Mouse (Mus musculus): ENCODE results near the gene Car1. TPM values are rescaled to one million over a fixed set of nuclear protein-coding genes. Genes with fewer than 3 reads are reported as not detected.
"Not testable (repeated sequence)": the region's sequence is repeated elsewhere in the genome, so short reads cannot be mapped to it uniquely, and the experiment has no call there.

The Car1 gene
- polyA plus RNA-seq, 1 experiment = 2.6 TPM

GRCm38 (mm10) chr3:14764755-14765566 is 43.2 kb downstream of the Car1 start:
- H3K4me3 ChIP-seq (replicated peaks) = no peak overlapping the region
- H3K27me3 ChIP-seq (ENCODE audit: control insufficient read depth) = no peaks in the 10 kb centered on the region
- no peaks in the 10 kb centered on the region for H3K36me3 ChIP-seq (ENCODE audit: control insufficient read depth)
- no peaks in the 10 kb centered on the region for H3K9me3 ChIP-seq (ENCODE audit: control insufficient read depth, low read length)
- no peaks in the 10 kb centered on the region for H3K4me1 ChIP-seq (ENCODE audit: control insufficient read depth)
- no peak for TF ChIP-seq TAL1 (IDR thresholded peaks at IDR 0.05; ENCODE audit: low read length)
- no peak for TF ChIP-seq GATA1 (IDR thresholded peaks at IDR 0.05; ENCODE audit: low read length)

GRCm38 (mm10) chr3:14755716-14756115 is 52.5 kb downstream of the Car1 start:
- no peaks in the 10 kb centered on the region for H3K36me3 ChIP-seq (ENCODE audit: control insufficient read depth)
- no peak for TF ChIP-seq GATA1 (IDR thresholded peaks at IDR 0.05; ENCODE audit: low read length)
- TF ChIP-seq TAL1 (IDR thresholded peaks at IDR 0.05; ENCODE audit: low read length) = no peak
- H3K27me3 ChIP-seq (ENCODE audit: control insufficient read depth) = no peaks in the 10 kb centered on the region
- no peaks in the 10 kb centered on the region for H3K4me1 ChIP-seq (ENCODE audit: control insufficient read depth)
- no peaks in the 10 kb centered on the region for H3K9me3 ChIP-seq (ENCODE audit: control insufficient read depth, low read length)
- H3K4me3 ChIP-seq (replicated peaks) = no peak overlapping the region

DNA sequence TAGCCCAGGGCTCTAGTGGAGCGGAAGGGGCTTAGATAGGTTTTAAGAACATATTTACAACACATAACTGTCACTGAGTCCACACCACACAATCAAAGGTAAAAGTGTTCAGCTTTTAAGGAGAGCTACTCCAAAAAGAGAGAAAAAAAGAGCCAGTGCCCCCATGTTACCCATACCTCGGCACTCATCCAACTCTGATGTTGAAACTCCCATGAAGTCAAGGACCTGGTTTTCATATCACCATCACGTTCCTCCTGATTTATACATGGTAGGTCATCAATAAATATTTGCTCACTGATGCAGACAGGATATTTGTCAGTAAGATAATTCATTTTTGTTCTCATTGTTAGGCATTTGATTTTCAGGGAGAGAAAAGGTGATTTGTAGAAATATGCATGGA is 62.1 kb downstream of the Car1 start:
- Histone ChIP-seq H3K36me3 (ENCODE audit: control insufficient read depth) (no peaks in the 10 kb centered on the region), H3K9me3 (ENCODE audit: control insufficient read depth, low read length) (no peaks in the 10 kb centered on the region), H3K4me1 (ENCODE audit: control insufficient read depth) (no peaks in the 10 kb centered on the region), H3K4me3 (replicated peaks) (no peak overlapping the region), H3K27me3 (ENCODE audit: control insufficient read depth) (no peaks in the 10 kb centered on the region)
- no peak for TF ChIP-seq TAL1 (IDR thresholded peaks at IDR 0.05; ENCODE audit: low read length)

DNA sequence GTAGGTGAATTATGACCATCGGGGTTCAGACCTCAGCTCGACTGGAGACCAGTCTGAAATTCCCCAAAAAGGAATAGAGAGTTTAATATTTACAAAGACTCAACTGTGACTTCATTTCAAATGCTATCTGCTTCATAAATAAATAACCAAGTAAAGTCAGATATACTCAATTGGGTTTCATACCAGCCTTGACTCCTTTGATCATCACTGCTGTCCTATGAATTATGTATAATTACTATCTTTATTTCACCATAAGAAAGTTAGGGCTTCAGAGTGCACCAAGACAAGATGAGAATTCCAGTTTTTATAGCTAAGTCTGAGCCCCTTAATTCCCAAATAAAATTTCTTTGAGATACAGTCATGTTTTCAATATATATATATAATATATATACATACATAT is 69.9 kb downstream of the Car1 start:
- Histone ChIP-seq H3K4me1 (ENCODE audit: control insufficient read depth) (no peaks in the 10 kb centered on the region), H3K36me3 (ENCODE audit: control insufficient read depth) (no peaks in the 10 kb centered on the region), H3K4me3 (replicated peaks) (no peak overlapping the region), H3K9me3 (ENCODE audit: control insufficient read depth, low read length) (no peaks in the 10 kb centered on the region), H3K27me3 (ENCODE audit: control insufficient read depth) (no peaks in the 10 kb centered on the region)
- TF ChIP-seq GATA1 (IDR thresholded peaks at IDR 0.05; ENCODE audit: low read length) (no peak), TAL1 (IDR thresholded peaks at IDR 0.05; ENCODE audit: low read length) (no peak)

- H3K9me3 ChIP-seq (ENCODE audit: control insufficient read depth, low read length); H3K27me3 ChIP-seq (ENCODE audit: control insufficient read depth); H3K4me1 ChIP-seq (ENCODE audit: control insufficient read depth); H3K36me3 ChIP-seq (ENCODE audit: control insufficient read depth); H3K4me3 ChIP-seq (replicated peaks): not testable (repeated sequence)
Measured at GRCm38 (mm10) chr3:14727496-14727895, 80.7 kb downstream of the Car1 start.

DNA sequence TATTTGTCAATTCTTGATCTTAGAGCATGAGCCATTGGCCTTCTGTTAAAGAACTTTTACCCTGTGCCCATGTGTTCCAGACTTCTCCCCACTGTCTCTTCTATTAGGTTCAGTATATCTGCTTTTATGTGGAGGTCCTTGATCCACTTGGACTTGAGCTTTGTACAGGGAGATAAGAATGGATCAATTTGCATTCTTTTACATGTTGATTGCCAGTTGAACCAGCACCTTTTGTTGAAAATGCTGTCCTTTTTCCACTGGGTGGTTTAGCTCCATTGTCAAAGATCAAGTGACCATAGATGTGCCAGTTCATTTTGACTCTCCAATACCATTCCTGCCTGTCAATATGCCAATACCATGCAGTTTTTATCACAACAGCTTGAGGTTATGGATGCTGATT is 82.7 kb downstream of the Car1 start:
- not testable (repeated sequence) for H3K4me3 ChIP-seq (replicated peaks); H3K27me3 ChIP-seq (ENCODE audit: control insufficient read depth); H3K36me3 ChIP-seq (ENCODE audit: control insufficient read depth); H3K9me3 ChIP-seq (ENCODE audit: control insufficient read depth, low read length); H3K4me1 ChIP-seq (ENCODE audit: control insufficient read depth)

Other genes with a start within 250 kb of the Car1 start
- gene 1810022K09Rik, start 197.1 kb downstream of the Car1 start, polyA plus RNA-seq (2012) = 0.81 and 0.94 TPM in 2 replicates
- gene Car13, start 166.6 kb downstream of the Car1 start, polyA plus RNA-seq (2012) = 0.02 and 0.03 TPM in 2 replicates
- gene Car3, start 55.1 kb upstream of the Car1 start, polyA plus RNA-seq (2012) = 0.10 and 0.23 TPM in 2 replicates
- gene Car2, start 77.9 kb upstream of the Car1 start, polyA plus RNA-seq (2012) = 122 and 268 TPM in 2 replicates